Mouse (Mus musculus) midbrain, embryonic 16.5 days (tissue): ENCODE measurements at regions not wholly inside any gene's neighbourhood (a gene's known extent, or its start where the extent isn't known, plus 50 kb on each side); places are given as distances from the start of the nearest gene placed in this dataset.

Experiments used
- ATAC-seq: fragments of 200-750 bp; cut with Nextera tagmentation; 2 replicates; pipeline ENCODE4 v1.8.0; 2017; ENCODE audit warnings: moderate TSS enrichment
- H3K27ac ChIP-seq: fragments of 300-500 bp; sonication (generic); 2 replicates; pipeline ENCODE4 v1.5.1; 2014; ENCODE audit warnings: mild to moderate bottlenecking, low read length, mixed read lengths
- H3K27me3 ChIP-seq: fragments of 300-500 bp; sonication (generic); 2 replicates; pipeline ENCODE4 v1.6.1; 2014; ENCODE audit warnings: low read depth, low read length, mixed read lengths; ENCODE audit not compliant: control insufficient read depth, insufficient read depth
- H3K36me3 ChIP-seq: fragments of 300-500 bp; sonication (generic); 2 replicates; pipeline ENCODE4 v1.6.1; 2014; ENCODE audit warnings: mild to moderate bottlenecking, low read length, moderate library complexity, mixed read lengths; ENCODE audit not compliant: control insufficient read depth, insufficient read depth
- H3K4me1 ChIP-seq: fragments of 300-500 bp; sonication (generic); 2 replicates; pipeline ENCODE4 v1.6.1; 2014; ENCODE audit warnings: mild to moderate bottlenecking, low read length, mixed read lengths; ENCODE audit not compliant: control insufficient read depth, insufficient read depth
- H3K4me2 ChIP-seq: fragments of 300-500 bp; sonication (generic); 2 replicates; pipeline ENCODE4 v1.6.1; 2014; ENCODE audit warnings: mild to moderate bottlenecking, low read length, mixed read lengths
- H3K4me3 ChIP-seq: fragments of 300-500 bp; sonication (generic); 2 replicates; pipeline ENCODE4 v1.5.1; 2014; ENCODE audit warnings: low read depth, mild to moderate bottlenecking, low read length, moderate library complexity, mixed read lengths
- H3K9ac ChIP-seq: fragments of 300-500 bp; sonication (generic); 2 replicates; pipeline ENCODE4 v1.6.1; 2014; ENCODE audit warnings: low read depth, low read length, mixed read lengths
- H3K9me3 ChIP-seq: fragments of 300-500 bp; sonication (generic); replicated peaks from 2 replicates; pipeline ENCODE4 v1.6.1; 2014; ENCODE audit warnings: mild to moderate bottlenecking, low read length, mixed read lengths; ENCODE audit not compliant: control insufficient read depth, poor library complexity, severe bottlenecking
- WGBS: fragments of 180-500 bp; shearing (Covaris S2); extraction: QIAGEN DNeasy Blood & Tissue Kit; methylation state at CpG from one replicate; pipeline ENCODE4 v1.1.7; 2014; 5-methylcytosine and 5-hydroxymethylcytosine counted together

- ATAC-seq = no peak
- Histone ChIP-seq H3K4me2 (no peak overlapping the region), H3K4me3 (no peak overlapping the region), H3K4me1 (peaks cover 16% of the 10 kb centered on the region), H3K27ac (no peak overlapping the region; the same call in 1 of the 2 replicates), H3K36me3 (no peaks in the 10 kb centered on the region), H3K9ac (no peak overlapping the region), H3K9me3 (no peaks in the 10 kb centered on the region), H3K27me3 (no peaks in the 10 kb centered on the region)
- WGBS = 73% methylated on average over 13 of the region's 13 CpGs
These were observed 57.8 kb upstream of the Arl15 start for GRCm38 (mm10) chr13:113736468-113736867.

- H3K36me3 ChIP-seq = no peaks in the 10 kb centered on the region
These were observed 58.6 kb upstream of the Arl15 start for GRCm38 (mm10) chr13:113735611-113736285.

GRCm38 (mm10) chr13:113734134-113734794 is 60.0 kb upstream of the Arl15 start:
- Histone ChIP-seq H3K27ac (peak overlapping the region; percentile 82), H3K4me2 (peak overlapping the region; percentile 4; the same call in 1 of the 2 replicates), H3K4me3 (no peak overlapping the region), H3K4me1 (peaks cover 21% of the 10 kb centered on the region), H3K36me3 (no peaks in the 10 kb centered on the region), H3K27me3 (no peaks in the 10 kb centered on the region), H3K9me3 (no peaks in the 10 kb centered on the region), H3K9ac (no peak overlapping the region)
- ATAC-seq = peak; percentile 96
- 15% methylated on average over 5 of the region's 5 CpGs for WGBS

More at GRCm38 (mm10) chr13:113735611-113736285, 58.6 kb upstream of the Arl15 start:
- no peak for ATAC-seq
- Histone ChIP-seq H3K9me3 (no peaks in the 10 kb centered on the region), H3K27ac (peak overlapping the region; percentile 82), H3K4me3 (no peak overlapping the region), H3K4me1 (peaks cover 20% of the 10 kb centered on the region), H3K27me3 (no peaks in the 10 kb centered on the region), H3K9ac (0 out of 2 replicates have a peak overlapping the region, but pooled peaks have one; percentile 16), H3K4me2 (no peak overlapping the region)
- WGBS = 45% methylated on average over 18 of the region's 18 CpGs

DNA sequence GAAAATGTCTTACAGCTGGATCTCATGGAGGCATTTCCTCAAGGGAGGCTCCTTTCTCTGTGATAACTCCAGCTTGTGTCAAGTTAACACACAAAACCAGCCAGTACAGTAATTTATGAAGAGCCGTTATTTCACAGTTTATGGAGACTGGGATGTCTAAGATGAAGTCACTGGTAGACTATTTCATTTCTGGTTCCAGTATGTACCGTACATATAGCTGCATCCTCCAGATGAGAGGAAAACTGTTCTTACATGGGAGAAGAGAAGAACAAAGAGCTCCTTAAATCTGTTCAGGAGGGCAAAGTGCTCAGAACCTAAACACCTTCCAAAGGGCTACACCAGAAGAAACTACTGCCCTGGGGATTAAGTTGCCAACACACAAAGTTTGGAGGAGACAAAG is 60.6 kb upstream of the Arl15 start:
- no peak overlapping the region for H3K4me3 ChIP-seq
- no peaks in the 10 kb centered on the region for H3K36me3 ChIP-seq
- H3K27ac ChIP-seq = peak overlapping the region; percentile 82
- H3K4me2 ChIP-seq = no peak overlapping the region
- H3K9ac ChIP-seq = no peak overlapping the region
- no peaks in the 10 kb centered on the region for H3K9me3 ChIP-seq
- peak; percentile 41; the same call in 1 of the 2 replicates for ATAC-seq
- H3K4me1 ChIP-seq = peaks cover 21% of the 10 kb centered on the region
- H3K27me3 ChIP-seq = no peaks in the 10 kb centered on the region
- WGBS = 36% methylated on average over 2 of the region's 2 CpGs

DNA sequence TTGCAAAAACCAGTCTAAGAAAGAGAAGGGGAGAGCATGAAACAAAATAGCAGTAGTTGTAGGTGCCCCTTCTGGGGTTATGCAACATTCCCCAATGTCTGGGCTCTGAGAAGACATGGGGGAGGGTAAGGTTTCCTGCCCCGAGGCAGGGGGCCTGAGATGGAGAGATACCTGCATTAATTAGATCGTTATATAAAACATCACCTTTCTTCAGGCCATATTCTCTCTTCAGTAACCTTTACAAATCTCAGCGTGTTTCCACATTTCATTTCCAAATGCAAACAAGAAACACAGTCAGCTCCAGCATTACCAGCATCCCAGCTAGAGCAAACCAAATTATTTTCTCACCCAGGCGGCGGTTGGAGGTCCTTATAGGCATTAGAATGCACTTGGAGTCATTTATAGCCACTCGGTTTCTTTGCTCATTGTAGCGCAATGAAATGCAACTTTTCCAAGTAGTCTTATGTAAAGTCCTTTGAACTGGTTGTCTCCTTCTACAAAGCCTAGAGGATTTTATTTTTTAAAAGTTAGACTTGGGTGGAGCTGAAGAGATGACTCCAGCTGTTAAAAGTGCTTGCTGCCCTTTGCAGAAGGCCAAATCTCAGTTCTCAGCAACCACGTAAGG is 63.4 kb upstream of the Arl15 start:
- ATAC-seq = no peak
- no peaks in the 10 kb centered on the region for H3K9me3 ChIP-seq

GRCm38 (mm10) chr13:113730062-113730775 is 64.1 kb upstream of the Arl15 start:
- WGBS = 88% methylated on average over 6 of the region's 6 CpGs

More for the DNA sequence above, 63.4 kb upstream of the Arl15 start:
- Histone ChIP-seq H3K27me3 (no peaks in the 10 kb centered on the region), H3K4me1 (peaks cover 21% of the 10 kb centered on the region), H3K9ac (no peak overlapping the region), H3K4me2 (no peak overlapping the region), H3K4me3 (no peak overlapping the region), H3K36me3 (no peaks in the 10 kb centered on the region), H3K27ac (peak overlapping the region; percentile 38; the same call in 1 of the 2 replicates)
- WGBS = 26% methylated on average over 8 of the region's 8 CpGs

GRCm38 (mm10) chr13:113729574-113729973 is 64.7 kb upstream of the Arl15 start:
- Histone ChIP-seq H3K27ac (no peak overlapping the region), H3K9ac (no peak overlapping the region), H3K36me3 (no peaks in the 10 kb centered on the region), H3K4me1 (peaks cover 23% of the 10 kb centered on the region), H3K4me3 (no peak overlapping the region), H3K27me3 (no peaks in the 10 kb centered on the region), H3K9me3 (no peaks in the 10 kb centered on the region), H3K4me2 (no peak overlapping the region)
- WGBS = 88% methylated on average over 1 of the region's 1 CpGs
- no peak for ATAC-seq

More at GRCm38 (mm10) chr13:113730062-113730775, 64.1 kb upstream of the Arl15 start:
- peaks cover 23% of the 10 kb centered on the region for H3K4me1 ChIP-seq
- no peaks in the 10 kb centered on the region for H3K27me3 ChIP-seq
- H3K4me2 ChIP-seq = no peak overlapping the region
- no peak overlapping the region for H3K4me3 ChIP-seq
- no peaks in the 10 kb centered on the region for H3K36me3 ChIP-seq
- H3K9me3 ChIP-seq = no peaks in the 10 kb centered on the region
- H3K9ac ChIP-seq = no peak overlapping the region
- H3K27ac ChIP-seq = no peak overlapping the region
- ATAC-seq = no peak

- peaks cover 13% of the 10 kb centered on the region for H3K4me1 ChIP-seq
- no peak overlapping the region for H3K4me2 ChIP-seq
- no peak overlapping the region for H3K9ac ChIP-seq
- no peak overlapping the region for H3K4me3 ChIP-seq
- H3K9me3 ChIP-seq = no peaks in the 10 kb centered on the region
- no peak for ATAC-seq
- H3K27ac ChIP-seq = no peak overlapping the region
- no peaks in the 10 kb centered on the region for H3K27me3 ChIP-seq
- WGBS = 48% methylated on average over 5 of the region's 5 CpGs
- no peaks in the 10 kb centered on the region for H3K36me3 ChIP-seq
These were observed 64.6 kb upstream of the Hspb3 start for GRCm38 (mm10) chr13:113728111-113728510.
